Mouse (Mus musculus): ENCODE results near the gene Ppp2r3a. TPM values are rescaled to one million over a fixed set of nuclear protein-coding genes. Genes with fewer than 3 reads are reported as not detected.

Gene Ppp2r3a
- polyA plus RNA-seq, 1 experiment from 2014 or later, result 28.7 TPM

DNA sequence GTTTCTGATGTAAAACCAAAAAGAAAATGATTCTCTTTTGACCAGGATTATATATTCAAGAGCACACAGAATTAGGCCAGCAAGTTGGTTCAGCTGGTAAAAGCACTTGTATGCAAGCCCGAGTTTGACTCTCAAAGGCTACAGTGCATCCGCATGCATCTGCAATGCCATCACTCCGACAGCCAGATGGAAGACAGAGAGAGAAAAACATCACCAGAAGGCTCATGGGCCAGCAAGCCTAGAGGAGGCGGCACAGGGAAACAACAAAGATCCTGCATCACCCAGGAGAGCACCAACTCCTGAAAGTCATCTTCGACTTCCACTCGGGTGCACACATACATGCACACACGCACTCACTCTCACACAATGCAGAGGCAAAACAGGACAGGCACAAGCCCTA, 4.1 kb downstream of the Ppp2r3a start:
- Histone ChIP-seq H3K36me3 (no peaks in the 10 kb centered on the region), H3K27ac (no peak overlapping the region), H3K4me1 (replicated peaks) (peaks cover 36% of the 10 kb centered on the region), H3K4me3 (no peak overlapping the region), H3K9me3 (no peaks in the 10 kb centered on the region), H3K27me3 (no peaks in the 10 kb centered on the region), H3K4me2 (no peak overlapping the region), H3K9ac (no peak overlapping the region)
- no peak for ATAC-seq (ENCODE audit: low FRiP score)
- 52% methylated on average over 7 of the region's 7 CpGs for WGBS

DNA sequence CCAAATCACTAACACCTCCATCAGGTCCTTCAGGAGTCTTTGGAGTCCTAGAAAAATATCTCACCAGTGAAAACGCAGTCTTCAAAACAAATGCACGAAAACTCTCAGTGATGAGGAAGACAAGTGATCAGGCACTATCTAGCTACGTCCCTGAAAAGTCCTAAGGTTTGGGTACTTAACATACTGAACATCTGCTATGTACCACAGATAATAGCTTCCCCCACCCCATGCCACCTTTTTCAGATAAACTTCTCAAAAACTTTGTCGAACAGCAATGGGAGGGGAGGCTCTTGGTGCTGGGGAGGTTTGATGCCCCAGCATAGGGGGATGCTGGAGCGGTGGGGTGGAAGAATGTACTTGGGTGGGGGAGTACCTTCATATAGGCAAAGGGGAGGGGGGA, 6.1 kb downstream of the Ppp2r3a start:
- no peak overlapping the region for H3K4me2 ChIP-seq
- H3K27ac ChIP-seq, result no peak overlapping the region
- no peaks in the 10 kb centered on the region for H3K9me3 ChIP-seq
- H3K9ac ChIP-seq, result no peak overlapping the region
- ATAC-seq (ENCODE audit: low FRiP score), result no peak
- peaks cover 36% of the 10 kb centered on the region for H3K4me1 ChIP-seq (replicated peaks)
- no peak overlapping the region for H3K4me3 ChIP-seq
- no peaks in the 10 kb centered on the region for H3K27me3 ChIP-seq
- 96% methylated on average over 5 of the region's 5 CpGs for WGBS
- H3K36me3 ChIP-seq, result no peaks in the 10 kb centered on the region

- H3K27me3 ChIP-seq, result no peaks in the 10 kb centered on the region
- 73% methylated on average over 2 of the region's 2 CpGs for WGBS
- H3K4me2 ChIP-seq, result no peak overlapping the region
Observed at GRCm38 (mm10) chr9:101243711-101244110, 7.9 kb downstream of the Ppp2r3a start.

GRCm38 (mm10) chr9:101240161-101240560, 11.4 kb downstream of the Ppp2r3a start:
- Histone ChIP-seq H3K9ac (no peak overlapping the region), H3K4me1 (replicated peaks) (0 out of 2 replicates have a peak, but pooled peaks cover 3% of the 10 kb centered on the region), H3K27me3 (no peaks in the 10 kb centered on the region), H3K4me2 (no peak overlapping the region), H3K9me3 (no peaks in the 10 kb centered on the region), H3K4me3 (no peak overlapping the region), H3K36me3 (no peaks in the 10 kb centered on the region), H3K27ac (no peak overlapping the region)
- no peak for ATAC-seq (ENCODE audit: low FRiP score)
- WGBS, result 85% methylated on average over 3 of the region's 3 CpGs

More at GRCm38 (mm10) chr9:101243711-101244110, 7.9 kb downstream of the Ppp2r3a start:
- Histone ChIP-seq H3K9ac (no peak overlapping the region), H3K9me3 (no peaks in the 10 kb centered on the region), H3K36me3 (no peaks in the 10 kb centered on the region), H3K4me1 (replicated peaks) (peaks cover 18% of the 10 kb centered on the region), H3K27ac (no peak overlapping the region), H3K4me3 (no peak overlapping the region)
- ATAC-seq (ENCODE audit: low FRiP score), result no peak

- Histone ChIP-seq H3K4me2 (no peak overlapping the region), H3K4me1 (replicated peaks) (no peaks in the 10 kb centered on the region), H3K4me3 (no peak overlapping the region), H3K27me3 (no peaks in the 10 kb centered on the region), H3K9me3 (no peaks in the 10 kb centered on the region), H3K27ac (no peak overlapping the region), H3K9ac (no peak overlapping the region), H3K36me3 (no peaks in the 10 kb centered on the region)
- no peak for ATAC-seq (ENCODE audit: low FRiP score)
- WGBS, result 90% methylated on average over 2 of the region's 2 CpGs
Observed at GRCm38 (mm10) chr9:101235786-101236185, 15.8 kb downstream of the Ppp2r3a start.

GRCm38 (mm10) chr9:101232034-101232433, 19.6 kb downstream of the Ppp2r3a start:
- Histone ChIP-seq H3K4me2 (no peak overlapping the region), H3K4me3 (no peak overlapping the region), H3K4me1 (replicated peaks) (no peaks in the 10 kb centered on the region), H3K9ac (no peak overlapping the region), H3K27ac (no peak overlapping the region), H3K36me3 (no peaks in the 10 kb centered on the region), H3K9me3 (no peaks in the 10 kb centered on the region), H3K27me3 (no peaks in the 10 kb centered on the region)
- 82% methylated on average over 6 of the region's 6 CpGs for WGBS
- ATAC-seq (ENCODE audit: low FRiP score), result no peak

DNA sequence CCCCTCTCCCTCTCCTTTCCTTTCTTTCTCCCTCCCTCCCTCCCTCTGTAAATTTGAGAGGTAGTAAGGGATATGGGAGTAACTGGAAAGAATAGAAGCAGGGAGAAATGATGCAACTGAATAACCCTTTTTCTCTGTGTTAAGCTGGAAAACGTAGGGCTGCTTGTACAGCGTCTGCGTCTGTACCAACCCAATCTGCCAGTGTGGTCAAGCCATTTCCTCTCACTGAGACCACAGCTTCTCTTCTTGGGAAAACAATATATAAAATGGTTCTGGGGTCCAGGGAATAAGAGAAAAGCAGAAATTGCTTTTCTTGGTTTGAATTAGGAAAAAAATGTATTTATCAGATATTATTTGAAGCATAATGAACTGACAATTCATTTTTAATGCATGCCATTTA, 21.6 kb downstream of the Ppp2r3a start:
- no peaks in the 10 kb centered on the region for H3K27me3 ChIP-seq
- H3K9ac ChIP-seq, result no peak overlapping the region
- H3K4me3 ChIP-seq, result no peak overlapping the region
- H3K4me2 ChIP-seq, result no peak overlapping the region
- 91% methylated on average over 3 of the region's 3 CpGs for WGBS
- no peaks in the 10 kb centered on the region for H3K4me1 ChIP-seq (replicated peaks)
- no peak overlapping the region for H3K27ac ChIP-seq
- H3K36me3 ChIP-seq, result no peaks in the 10 kb centered on the region
- no peak for ATAC-seq (ENCODE audit: low FRiP score)
- no peaks in the 10 kb centered on the region for H3K9me3 ChIP-seq

DNA sequence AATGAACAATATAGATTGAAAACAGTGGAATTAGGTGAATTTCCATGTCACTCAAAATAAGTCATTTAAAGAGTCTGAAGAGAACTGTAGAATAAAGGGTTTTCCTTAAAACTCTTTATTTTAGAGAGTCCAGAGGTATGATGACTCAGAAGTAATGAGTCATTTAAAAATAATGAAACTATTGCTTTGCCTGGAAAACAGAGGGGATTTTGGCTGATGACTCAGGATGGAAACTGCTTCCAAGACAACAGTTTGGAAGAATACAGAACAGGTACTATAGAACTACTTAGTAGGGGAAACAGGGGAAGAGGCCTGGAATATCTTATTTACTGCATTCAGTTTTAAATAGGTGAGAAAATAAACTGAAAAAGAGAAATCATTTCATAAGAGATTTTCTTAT, 22.7 kb downstream of the Ppp2r3a start:
- no peaks in the 10 kb centered on the region for H3K36me3 ChIP-seq
- no peak overlapping the region for H3K27ac ChIP-seq
- H3K9me3 ChIP-seq, result no peaks in the 10 kb centered on the region
- H3K4me2 ChIP-seq, result no peak overlapping the region
- H3K27me3 ChIP-seq, result no peaks in the 10 kb centered on the region
- no peak overlapping the region for H3K9ac ChIP-seq
- no peak overlapping the region for H3K4me3 ChIP-seq
- H3K4me1 ChIP-seq (replicated peaks), result no peaks in the 10 kb centered on the region
- no peak for ATAC-seq (ENCODE audit: low FRiP score)

DNA sequence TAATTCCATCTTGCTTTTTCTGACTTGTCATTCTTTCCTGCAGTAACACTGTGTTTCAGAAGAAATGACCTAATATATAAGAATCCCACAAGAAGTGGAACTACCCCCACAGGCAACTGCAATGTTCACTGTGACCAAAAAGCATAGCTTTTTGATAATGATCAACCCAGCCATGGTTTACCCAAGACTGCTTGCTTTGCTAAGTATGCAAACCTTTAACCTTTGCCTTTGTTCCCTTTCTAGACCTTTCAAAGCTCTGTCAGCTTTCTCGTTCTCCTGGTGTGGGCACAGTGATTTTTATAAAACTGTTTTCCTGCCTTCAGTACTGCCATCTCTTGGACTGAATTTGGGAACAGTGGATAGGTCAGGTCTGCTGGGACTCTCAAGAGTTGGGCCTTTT, 43.6 kb downstream of the Ppp2r3a start:
- WGBS, result 2% methylated on average over 1 of the region's 1 CpGs
- no peak for ATAC-seq (ENCODE audit: low FRiP score)
- no peak overlapping the region for H3K9ac ChIP-seq

GRCm38 (mm10) chr9:101206516-101206915, 45.1 kb downstream of the Ppp2r3a start:
- H3K9ac ChIP-seq, result no peak overlapping the region
- no peaks in the 10 kb centered on the region for H3K27me3 ChIP-seq
- no peak overlapping the region for H3K27ac ChIP-seq
- H3K4me3 ChIP-seq, result no peak overlapping the region
- no peaks in the 10 kb centered on the region; the same call in 1 of the 2 replicates for H3K4me1 ChIP-seq (replicated peaks)
- no peak for ATAC-seq (ENCODE audit: low FRiP score)
- H3K36me3 ChIP-seq, result peaks cover 14% of the 10 kb centered on the region
- no peaks in the 10 kb centered on the region for H3K9me3 ChIP-seq
- no peak overlapping the region for H3K4me2 ChIP-seq
- 74% methylated on average over 4 of the region's 4 CpGs for whole genome bisulfite sequencing

More for the DNA sequence above, 43.6 kb downstream of the Ppp2r3a start:
- peaks cover 14% of the 10 kb centered on the region for H3K36me3 ChIP-seq
- no peak overlapping the region for H3K4me2 ChIP-seq
- H3K4me1 ChIP-seq (replicated peaks), result no peaks in the 10 kb centered on the region; the same call in 1 of the 2 replicates
- no peaks in the 10 kb centered on the region for H3K27me3 ChIP-seq
- H3K9me3 ChIP-seq, result no peaks in the 10 kb centered on the region
- H3K27ac ChIP-seq, result peak overlapping the region; percentile 30; the same call in 1 of the 2 replicates
- H3K4me3 ChIP-seq, result no peak overlapping the region

DNA sequence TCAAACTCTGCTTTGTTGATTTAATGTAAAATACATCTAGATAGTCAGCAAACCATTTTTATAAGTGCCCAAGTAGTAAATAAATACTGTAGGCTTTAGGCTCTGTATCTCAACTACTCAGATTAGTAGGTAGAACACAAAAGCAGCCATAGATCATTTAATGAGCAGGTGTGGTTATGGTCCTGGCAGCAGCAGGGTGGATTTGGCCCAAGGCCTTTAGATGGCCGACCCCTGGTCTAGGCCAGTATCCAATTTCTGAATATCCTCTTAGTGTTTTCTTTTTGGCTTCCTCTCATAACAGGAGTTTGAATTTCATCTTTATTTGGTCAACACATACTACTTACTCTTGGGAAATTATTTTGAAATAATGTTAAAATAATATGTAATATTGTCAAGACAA, 46.4 kb downstream of the Ppp2r3a start:
- peaks cover 6% of the 10 kb centered on the region for H3K4me1 ChIP-seq (replicated peaks)
- H3K27me3 ChIP-seq, result no peaks in the 10 kb centered on the region
- H3K9me3 ChIP-seq, result no peaks in the 10 kb centered on the region
- H3K36me3 ChIP-seq, result peaks cover 3% of the 10 kb centered on the region; the same call in 1 of the 2 replicates
- no peak overlapping the region for H3K27ac ChIP-seq
- no peak overlapping the region for H3K9ac ChIP-seq
- H3K4me2 ChIP-seq, result no peak overlapping the region
- H3K4me3 ChIP-seq, result no peak overlapping the region
- 67% methylated on average over 1 of the region's 1 CpGs for WGBS
- no peak for ATAC-seq (ENCODE audit: low FRiP score)

- Histone ChIP-seq H3K36me3 (peaks cover under 1% of the 10 kb centered on the region; the same call in 1 of the 2 replicates), H3K9ac (no peak overlapping the region), H3K9me3 (no peaks in the 10 kb centered on the region), H3K27me3 (no peaks in the 10 kb centered on the region), H3K4me2 (no peak overlapping the region), H3K4me3 (no peak overlapping the region), H3K4me1 (replicated peaks) (peaks cover 6% of the 10 kb centered on the region), H3K27ac (no peak overlapping the region)
- WGBS, result 90% methylated on average over 3 of the region's 3 CpGs
- ATAC-seq (ENCODE audit: low FRiP score), result no peak
Observed at GRCm38 (mm10) chr9:101204059-101204458, 47.5 kb downstream of the Ppp2r3a start.

GRCm38 (mm10) chr9:101200627-101201026, 51.0 kb downstream of the Ppp2r3a start:
- peak overlapping the region; percentile 48; the same call in 1 of the 2 replicates for H3K27ac ChIP-seq

More at GRCm38 (mm10) chr9:101200627-101201026, 51.0 kb downstream of the Ppp2r3a start:
- Histone ChIP-seq H3K9me3 (no peaks in the 10 kb centered on the region), H3K4me1 (replicated peaks) (peaks cover 6% of the 10 kb centered on the region), H3K9ac (no peak overlapping the region), H3K4me2 (no peak overlapping the region), H3K27me3 (no peaks in the 10 kb centered on the region), H3K36me3 (no peaks in the 10 kb centered on the region), H3K4me3 (no peak overlapping the region)
- no peak for ATAC-seq (ENCODE audit: low FRiP score)
- WGBS, result 53% methylated on average over 5 of the region's 5 CpGs
